Mouse (Mus musculus): Measurements from ENCODE around the gene Atn1. TPM values are rescaled to one million over a fixed set of nuclear protein-coding genes. Genes with fewer than 3 reads are reported as not detected.

Gene Atn1
- polyA plus RNA-seq, 1 experiment from 2014 or later, result 18.5 TPM

DNA sequence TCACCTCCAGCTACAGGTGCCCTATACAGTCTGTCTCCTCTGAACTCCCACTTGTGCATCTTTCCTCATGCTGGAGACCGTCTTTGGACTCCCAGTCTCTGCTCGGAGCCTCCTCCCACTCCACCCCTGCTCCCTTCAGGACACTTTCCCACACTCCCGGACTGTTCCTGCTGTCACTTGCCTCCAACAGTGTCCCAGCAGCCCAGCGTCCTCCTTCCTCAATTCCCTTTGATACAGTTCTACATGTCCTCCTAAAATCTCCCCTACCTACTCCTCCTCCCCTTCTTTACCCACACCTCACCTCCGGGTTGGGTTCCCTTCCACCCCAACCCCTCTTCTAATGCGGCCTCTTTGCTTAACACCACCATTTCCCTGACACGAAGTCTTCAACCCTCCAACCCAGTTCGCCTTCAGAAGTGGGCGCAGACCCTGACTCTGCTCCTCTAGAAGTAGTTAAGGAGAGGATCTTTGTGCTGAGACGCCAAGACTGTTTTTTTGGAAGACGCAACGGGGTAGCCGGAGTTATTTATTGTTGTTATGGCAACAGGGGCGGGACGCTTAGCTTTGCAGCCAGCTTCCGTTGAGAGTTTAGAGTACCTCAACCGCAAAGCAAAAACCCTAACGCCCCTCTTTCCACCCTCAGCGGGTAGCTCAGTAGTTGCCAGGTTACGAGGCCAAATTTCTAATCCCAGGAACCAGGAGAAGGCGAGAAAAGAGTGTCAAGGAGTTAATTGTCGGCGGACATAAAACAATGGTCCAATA lies 23.1 kb upstream of the Atn1 start, which contains the start of gene Lrrc23:
Gene Lrrc23, minus strand, starts transcription at position 506 of the 762 bp plus-strand sequence.
- Histone ChIP-seq H3K4me2 (replicated peaks; ENCODE audit: low read depth, low read length) (peak within 1 kb of the TSS; percentile 50), H3K36me3 (ENCODE audit: control insufficient read depth, insufficient read depth, low read length) (no peaks in the 10 kb centered on the region), H3K9ac (replicated peaks; ENCODE audit: low read depth, low read length) (no peak within 1 kb of the TSS), H3K4me1 (ENCODE audit: control insufficient read depth, insufficient read depth, low read length) (0 out of 2 replicates have a peak, but pooled peaks cover 3% of the 10 kb centered on the region), H3K27me3 (ENCODE audit: control insufficient read depth, insufficient read depth, low read length) (no peaks in the 10 kb centered on the region), H3K27ac (ENCODE audit: low read length) (no peak within 1 kb of the TSS), H3K4me3 (ENCODE audit: low read depth, low read length) (peak within 1 kb of the TSS; percentile 21), H3K9me3 (ENCODE audit: control insufficient read depth, low read depth, low read length) (no peaks in the 10 kb centered on the region)
- WGBS, result 3% methylated on average over 23 of the region's 23 CpGs
- no peak; the same call in 1 of the 2 replicates for ATAC-seq (ENCODE audit: insufficient number of reproducible peaks, insufficient read depth, low FRiP score, low read depth)

DNA sequence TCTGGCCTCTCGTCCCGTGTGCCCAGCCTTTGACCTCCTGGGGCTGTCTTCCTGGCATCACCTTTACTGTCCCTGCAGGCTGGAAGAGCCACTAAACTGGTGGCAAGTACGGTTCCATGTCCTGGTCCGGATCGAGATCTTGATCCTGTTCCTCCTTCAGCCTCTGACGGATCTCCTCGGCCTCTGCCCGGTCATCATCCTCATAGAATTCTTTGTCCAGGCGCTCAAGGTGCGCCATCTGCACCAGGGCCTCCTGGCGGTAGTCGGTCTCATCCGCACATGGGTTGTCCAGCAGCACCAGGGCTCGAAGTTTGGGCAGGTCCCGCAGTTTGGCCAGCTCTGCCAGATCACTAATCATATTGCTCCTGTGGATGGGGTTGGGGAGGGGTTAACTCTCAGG lies 14.2 kb upstream of the Atn1 start:
- Histone ChIP-seq H3K4me2 (replicated peaks; ENCODE audit: low read depth, low read length) (no peak overlapping the region), H3K9me3 (ENCODE audit: control insufficient read depth, low read depth, low read length) (no peaks in the 10 kb centered on the region), H3K27me3 (ENCODE audit: control insufficient read depth, insufficient read depth, low read length) (no peaks in the 10 kb centered on the region), H3K36me3 (ENCODE audit: control insufficient read depth, insufficient read depth, low read length) (no peaks in the 10 kb centered on the region), H3K27ac (ENCODE audit: low read length) (no peak overlapping the region), H3K4me1 (ENCODE audit: control insufficient read depth, insufficient read depth, low read length) (peaks cover 8% of the 10 kb centered on the region; the same call in 1 of the 2 replicates), H3K4me3 (ENCODE audit: low read depth, low read length) (no peak overlapping the region), H3K9ac (replicated peaks; ENCODE audit: low read depth, low read length) (no peak overlapping the region)
- no peak for ATAC-seq (ENCODE audit: insufficient number of reproducible peaks, insufficient read depth, low FRiP score, low read depth)
- WGBS, result 84% methylated on average over 15 of the region's 15 CpGs

DNA sequence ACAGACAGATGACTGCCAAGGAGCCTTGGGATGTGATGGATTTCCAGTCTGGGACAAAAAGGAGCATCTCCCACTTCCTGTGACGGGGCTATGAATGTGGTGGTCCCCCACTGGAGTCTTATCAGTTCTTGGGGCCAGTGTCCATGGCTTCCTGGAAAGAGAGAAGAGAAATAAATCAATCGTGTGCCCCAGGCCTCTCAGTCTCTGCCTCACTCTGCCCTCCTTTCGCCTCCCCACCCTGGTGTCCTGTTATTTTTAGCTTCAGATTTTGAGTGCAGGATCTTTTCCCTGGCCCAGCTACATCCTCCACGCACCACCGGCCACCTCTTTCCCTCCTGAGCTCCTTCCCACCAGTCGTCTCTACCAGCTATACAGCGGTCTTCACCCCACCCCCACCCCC lies 13.7 kb upstream of the Atn1 start:
- ATAC-seq (ENCODE audit: insufficient number of reproducible peaks, insufficient read depth, low FRiP score, low read depth), result no peak
- Histone ChIP-seq H3K9ac (replicated peaks; ENCODE audit: low read depth, low read length) (0 out of 2 replicates have a peak overlapping the region, but pooled peaks have one; percentile 30), H3K36me3 (ENCODE audit: control insufficient read depth, insufficient read depth, low read length) (no peaks in the 10 kb centered on the region), H3K9me3 (ENCODE audit: control insufficient read depth, low read depth, low read length) (no peaks in the 10 kb centered on the region), H3K4me2 (replicated peaks; ENCODE audit: low read depth, low read length) (peak overlapping the region; percentile 84; the same call in 1 of the 2 replicates), H3K27me3 (ENCODE audit: control insufficient read depth, insufficient read depth, low read length) (no peaks in the 10 kb centered on the region), H3K27ac (ENCODE audit: low read length) (no peak overlapping the region), H3K4me3 (ENCODE audit: low read depth, low read length) (peak overlapping the region; percentile 48; the same call in 1 of the 2 replicates), H3K4me1 (ENCODE audit: control insufficient read depth, insufficient read depth, low read length) (peaks cover 8% of the 10 kb centered on the region; the same call in 1 of the 2 replicates)
- 50% methylated on average over 7 of the region's 7 CpGs for WGBS

DNA sequence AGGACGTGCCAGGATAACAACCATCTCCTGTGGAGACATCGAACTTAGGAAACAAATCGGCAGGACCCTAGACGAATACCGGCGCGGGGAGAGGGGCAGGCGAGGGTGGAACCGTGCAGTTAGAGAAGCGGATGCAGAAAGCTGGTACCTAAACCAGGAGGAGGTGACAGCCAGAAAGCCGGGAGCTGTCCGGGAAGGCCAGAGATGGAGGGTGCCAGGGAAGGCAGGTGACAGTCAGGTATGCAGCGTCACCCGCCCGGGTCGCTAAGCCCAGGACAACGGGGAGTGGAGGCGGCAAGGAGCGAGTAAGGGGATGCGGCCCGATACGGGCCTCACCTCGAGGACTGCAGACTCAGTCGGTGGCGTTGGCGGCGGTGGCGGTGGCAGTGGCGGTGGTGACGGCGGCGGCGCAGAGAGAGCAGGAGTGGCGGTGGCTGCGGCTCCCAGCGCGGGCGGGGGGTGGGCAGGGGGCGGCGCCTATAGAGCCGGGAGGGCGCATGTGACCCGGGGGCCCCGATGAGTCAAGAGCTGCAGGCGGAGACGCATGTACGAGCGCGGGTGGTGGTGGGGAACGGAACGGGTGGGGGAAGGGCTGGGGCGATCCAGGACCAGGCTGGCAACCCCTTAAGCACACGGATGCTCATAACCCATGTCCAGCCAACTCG lies 12.9 kb upstream of the Atn1 start, which contains the start of gene Eno2:
Gene Eno2, minus strand, starts transcription at position 573 of the 665 bp plus-strand sequence.
- peaks cover 8% of the 10 kb centered on the region; the same call in 1 of the 2 replicates for H3K4me1 ChIP-seq (ENCODE audit: control insufficient read depth, insufficient read depth, low read length)
- no peaks in the 10 kb centered on the region for H3K36me3 ChIP-seq (ENCODE audit: control insufficient read depth, insufficient read depth, low read length)
- no peaks in the 10 kb centered on the region for H3K9me3 ChIP-seq (ENCODE audit: control insufficient read depth, low read depth, low read length)
- no peaks in the 10 kb centered on the region for H3K27me3 ChIP-seq (ENCODE audit: control insufficient read depth, insufficient read depth, low read length)
- peak; percentile 68 for ATAC-seq (ENCODE audit: insufficient number of reproducible peaks, insufficient read depth, low FRiP score, low read depth)
- H3K4me3 ChIP-seq (ENCODE audit: low read depth, low read length), result peak within 1 kb of the TSS; percentile 48
- no peak within 1 kb of the TSS for H3K27ac ChIP-seq (ENCODE audit: low read length)
- H3K9ac ChIP-seq (replicated peaks; ENCODE audit: low read depth, low read length), result 0 out of 2 replicates have a peak within 1 kb of the TSS, but pooled peaks have one; percentile 30
- peak within 1 kb of the TSS; percentile 84 for H3K4me2 ChIP-seq (replicated peaks; ENCODE audit: low read depth, low read length)
- under 1% methylated on average over 49 of the region's 54 CpGs for WGBS

DNA sequence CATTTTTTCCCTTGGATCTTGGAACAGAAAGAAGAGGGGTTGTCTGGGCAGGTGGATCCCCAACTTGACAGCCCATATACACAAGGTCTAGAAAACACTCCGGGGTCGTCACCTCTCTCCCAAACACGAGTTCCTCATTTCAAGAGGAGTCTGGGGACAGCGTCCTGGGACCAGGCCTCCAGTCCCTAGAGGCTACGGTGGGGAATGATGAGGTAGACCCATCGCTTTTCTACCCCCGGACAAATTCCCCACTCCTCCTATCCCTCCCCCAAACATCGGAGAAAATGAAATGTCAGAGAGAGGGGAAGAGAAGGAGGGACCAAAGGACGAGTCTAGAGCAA lies 12.3 kb upstream of the Atn1 start:
- peak overlapping the region; percentile 84 for H3K4me2 ChIP-seq (replicated peaks; ENCODE audit: low read depth, low read length)
- no peak overlapping the region for H3K27ac ChIP-seq (ENCODE audit: low read length)
- 6% methylated on average over 9 of the region's 9 CpGs for WGBS
- no peaks in the 10 kb centered on the region for H3K36me3 ChIP-seq (ENCODE audit: control insufficient read depth, insufficient read depth, low read length)
- no peak for ATAC-seq (ENCODE audit: insufficient number of reproducible peaks, insufficient read depth, low FRiP score, low read depth)
- 0 out of 2 replicates have a peak overlapping the region, but pooled peaks have one; percentile 8 for H3K9ac ChIP-seq (replicated peaks; ENCODE audit: low read depth, low read length)
- H3K4me3 ChIP-seq (ENCODE audit: low read depth, low read length), result peak overlapping the region; percentile 48
- H3K4me1 ChIP-seq (ENCODE audit: control insufficient read depth, insufficient read depth, low read length), result peaks cover 8% of the 10 kb centered on the region; the same call in 1 of the 2 replicates
- no peaks in the 10 kb centered on the region for H3K9me3 ChIP-seq (ENCODE audit: control insufficient read depth, low read depth, low read length)
- no peaks in the 10 kb centered on the region for H3K27me3 ChIP-seq (ENCODE audit: control insufficient read depth, insufficient read depth, low read length)

DNA sequence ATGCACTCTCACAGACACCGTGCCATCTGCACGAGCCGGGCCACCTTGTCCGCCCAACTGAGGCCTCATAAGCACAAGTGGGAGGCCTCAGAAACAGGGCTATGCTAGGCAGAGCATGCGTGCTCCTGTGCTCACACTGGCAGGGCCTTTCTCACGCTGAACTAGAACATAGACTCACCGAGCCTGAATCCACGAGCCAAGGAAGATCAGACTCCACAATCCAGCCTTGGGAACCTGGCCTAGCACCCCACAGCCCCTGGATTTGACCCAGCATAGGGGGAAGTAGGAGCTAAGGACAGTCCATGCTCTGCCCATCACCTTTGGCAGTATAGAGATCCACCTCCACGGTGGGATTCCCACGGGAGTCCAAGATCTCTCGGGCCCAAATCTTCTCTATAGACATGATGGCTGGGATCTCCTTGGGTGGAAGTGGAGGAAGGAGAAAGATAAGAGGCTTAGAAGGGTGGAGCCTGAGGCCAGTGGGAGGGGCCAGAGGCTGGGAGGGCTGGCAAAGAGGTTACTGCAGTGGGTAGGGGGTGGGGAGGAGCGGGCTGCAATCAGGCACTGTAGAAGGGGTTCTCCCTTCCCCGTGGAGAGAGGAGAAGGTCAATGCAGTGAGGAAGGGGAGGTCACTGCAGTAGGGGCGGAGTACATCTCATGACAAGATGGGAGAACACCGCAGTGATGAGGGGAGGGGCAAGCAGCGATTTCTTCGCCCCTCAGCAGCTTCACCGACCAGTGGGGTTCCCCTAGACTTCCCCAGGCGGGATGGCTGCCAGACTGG lies 11.8 kb upstream of the Atn1 start:
- Histone ChIP-seq H3K4me2 (replicated peaks; ENCODE audit: low read depth, low read length) (peak overlapping the region; percentile 84), H3K4me3 (ENCODE audit: low read depth, low read length) (peak overlapping the region; percentile 48), H3K36me3 (ENCODE audit: control insufficient read depth, insufficient read depth, low read length) (no peaks in the 10 kb centered on the region), H3K9ac (replicated peaks; ENCODE audit: low read depth, low read length) (no peak overlapping the region), H3K27ac (ENCODE audit: low read length) (no peak overlapping the region), H3K9me3 (ENCODE audit: control insufficient read depth, low read depth, low read length) (no peaks in the 10 kb centered on the region), H3K4me1 (ENCODE audit: control insufficient read depth, insufficient read depth, low read length) (peaks cover 8% of the 10 kb centered on the region; the same call in 1 of the 2 replicates), H3K27me3 (ENCODE audit: control insufficient read depth, insufficient read depth, low read length) (no peaks in the 10 kb centered on the region)
- 32% methylated on average over 18 of the region's 19 CpGs for WGBS
- peak; percentile 24 for ATAC-seq (ENCODE audit: insufficient number of reproducible peaks, insufficient read depth, low FRiP score, low read depth)

DNA sequence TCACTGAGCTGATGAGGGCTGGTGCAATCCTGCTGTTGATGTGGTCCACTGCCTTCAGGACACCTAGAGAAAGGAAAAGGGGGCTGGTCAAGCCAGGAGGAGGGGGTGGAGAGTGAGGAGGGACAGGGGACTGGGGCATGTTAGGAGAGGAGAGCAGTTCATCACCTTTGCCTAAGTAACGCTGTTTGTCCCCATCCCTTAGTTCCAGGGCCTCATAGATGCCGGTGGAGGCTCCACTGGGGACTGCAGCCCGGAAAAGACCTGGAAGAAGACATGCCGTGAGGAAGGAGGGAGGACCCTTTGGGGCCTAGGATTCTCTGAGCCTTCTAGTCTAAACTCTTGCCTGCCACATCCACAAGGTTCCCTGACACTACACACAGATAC lies 11.2 kb upstream of the Atn1 start:
- no peak overlapping the region for H3K27ac ChIP-seq (ENCODE audit: low read length)

DNA sequence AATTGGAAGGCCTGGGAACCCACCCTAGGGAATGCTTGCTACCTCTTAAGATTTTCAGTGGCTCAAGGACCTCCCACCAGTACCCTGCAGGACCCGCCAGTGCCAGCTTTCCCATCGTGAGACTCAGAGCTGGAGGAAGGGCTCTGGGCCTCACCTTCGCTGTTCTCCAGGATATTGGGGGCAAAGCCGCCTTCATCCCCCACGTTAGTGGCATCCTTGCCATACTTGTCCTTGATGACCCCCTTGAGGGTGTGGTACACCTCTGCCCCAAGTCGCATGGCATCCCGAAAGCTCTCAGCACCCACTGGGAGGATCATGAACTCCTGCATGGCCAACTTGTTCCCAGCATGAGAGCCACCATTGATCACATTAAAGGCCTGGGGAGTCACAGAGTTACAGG lies 9.6 kb upstream of the Atn1 start:
- no peak for ATAC-seq (ENCODE audit: insufficient number of reproducible peaks, insufficient read depth, low FRiP score, low read depth)
- H3K27me3 ChIP-seq (ENCODE audit: control insufficient read depth, insufficient read depth, low read length), result no peaks in the 10 kb centered on the region
- 89% methylated on average over 7 of the region's 7 CpGs for WGBS
- H3K4me1 ChIP-seq (ENCODE audit: control insufficient read depth, insufficient read depth, low read length), result peaks cover 8% of the 10 kb centered on the region; the same call in 1 of the 2 replicates
- no peak overlapping the region for H3K4me3 ChIP-seq (ENCODE audit: low read depth, low read length)
- H3K36me3 ChIP-seq (ENCODE audit: control insufficient read depth, insufficient read depth, low read length), result no peaks in the 10 kb centered on the region
- H3K27ac ChIP-seq (ENCODE audit: low read length), result no peak overlapping the region
- H3K4me2 ChIP-seq (replicated peaks; ENCODE audit: low read depth, low read length), result no peak overlapping the region
- no peak overlapping the region for H3K9ac ChIP-seq (replicated peaks; ENCODE audit: low read depth, low read length)
- H3K9me3 ChIP-seq (ENCODE audit: control insufficient read depth, low read depth, low read length), result no peaks in the 10 kb centered on the region

More for the DNA sequence above, 11.2 kb upstream of the Atn1 start:
- no peaks in the 10 kb centered on the region for H3K9me3 ChIP-seq (ENCODE audit: control insufficient read depth, low read depth, low read length)
- H3K4me2 ChIP-seq (replicated peaks; ENCODE audit: low read depth, low read length), result no peak overlapping the region
- H3K9ac ChIP-seq (replicated peaks; ENCODE audit: low read depth, low read length), result no peak overlapping the region
- peaks cover 8% of the 10 kb centered on the region; the same call in 1 of the 2 replicates for H3K4me1 ChIP-seq (ENCODE audit: control insufficient read depth, insufficient read depth, low read length)
- H3K36me3 ChIP-seq (ENCODE audit: control insufficient read depth, insufficient read depth, low read length), result no peaks in the 10 kb centered on the region
- H3K27me3 ChIP-seq (ENCODE audit: control insufficient read depth, insufficient read depth, low read length), result no peaks in the 10 kb centered on the region
- WGBS, result 52% methylated on average over 4 of the region's 4 CpGs
- no peak for ATAC-seq (ENCODE audit: insufficient number of reproducible peaks, insufficient read depth, low FRiP score, low read depth)
- H3K4me3 ChIP-seq (ENCODE audit: low read depth, low read length), result no peak overlapping the region
